Mouse (Mus musculus) forebrain, embryonic 16.5 days (tissue): ENCODE measurements around the gene Tbc1d1. TPM values are rescaled to one million over a fixed set of nuclear protein-coding genes. Genes with fewer than 3 reads are reported as not detected.
A peak's percentile ranks its signal among the peaks of the same experiment; 100 is the strongest.

Source experiments
- ATAC-seq: fragments of 200-750 bp; cut with Nextera tagmentation; 2 replicates; pipeline ENCODE4 v1.8.0; 2017; ENCODE audit warnings: mild to moderate bottlenecking, moderate library complexity
- H3K27ac ChIP-seq: fragments of 300-500 bp; sonication (generic); 2 replicates; pipeline ENCODE4 v1.5.1; 2014; ENCODE audit warnings: low read length, control low read depth
- H3K27me3 ChIP-seq: fragments of 300-500 bp; sonication (generic); replicated peaks from 2 replicates; pipeline ENCODE4 v1.6.1; 2014; ENCODE audit warnings: low read length; ENCODE audit not compliant: control insufficient read depth, insufficient read depth
- H3K36me3 ChIP-seq: fragments of 300-500 bp; sonication (generic); 2 replicates; pipeline ENCODE4 v1.6.1; 2014; ENCODE audit not compliant: control insufficient read depth, insufficient read depth
- H3K4me1 ChIP-seq: fragments of 300-500 bp; sonication (generic); replicated peaks from 2 replicates; pipeline ENCODE4 v1.6.1; 2014; ENCODE audit warnings: low read length; ENCODE audit not compliant: control insufficient read depth, insufficient read depth
- H3K4me2 ChIP-seq: fragments of 300-500 bp; sonication (generic); 2 replicates; pipeline ENCODE4 v1.6.1; 2014; ENCODE audit warnings: mild to moderate bottlenecking, low read length, control low read depth
- H3K4me3 ChIP-seq: fragments of 300-500 bp; sonication (generic); replicated peaks from 2 replicates; pipeline ENCODE4 v1.5.1; 2014; ENCODE audit warnings: mild to moderate bottlenecking, low read length, control low read depth
- H3K9ac ChIP-seq: fragments of 300-500 bp; sonication (generic); replicated peaks from 2 replicates; pipeline ENCODE4 v1.6.1; 2014; ENCODE audit warnings: low read depth, low read length, control low read depth
- H3K9me3 ChIP-seq: fragments of 300-500 bp; sonication (generic); 2 replicates; pipeline ENCODE4 v1.6.1; 2016; ENCODE audit warnings: low read length; ENCODE audit not compliant: control insufficient read depth
- WGBS: fragments of 180-500 bp; shearing (Covaris S2); extraction: QIAGEN DNeasy Blood & Tissue Kit; methylation state at CpG from one replicate; pipeline ENCODE4 v1.1.7; 2014; 5-methylcytosine and 5-hydroxymethylcytosine counted together
- polyA plus RNA-seq: library from polyadenylated mRNA; unstranded; fragments of >200 nt; fragmentation: Nextera tagmentation; extraction: Ambion mirVana; gene quantifications from 2 replicates; pipeline ENCODE4 v1.2.1, GENCODE M21; 2015

The Tbc1d1 gene
- polyA plus RNA-seq, 1 experiment from 2014 or later: 11.5 TPM

DNA sequence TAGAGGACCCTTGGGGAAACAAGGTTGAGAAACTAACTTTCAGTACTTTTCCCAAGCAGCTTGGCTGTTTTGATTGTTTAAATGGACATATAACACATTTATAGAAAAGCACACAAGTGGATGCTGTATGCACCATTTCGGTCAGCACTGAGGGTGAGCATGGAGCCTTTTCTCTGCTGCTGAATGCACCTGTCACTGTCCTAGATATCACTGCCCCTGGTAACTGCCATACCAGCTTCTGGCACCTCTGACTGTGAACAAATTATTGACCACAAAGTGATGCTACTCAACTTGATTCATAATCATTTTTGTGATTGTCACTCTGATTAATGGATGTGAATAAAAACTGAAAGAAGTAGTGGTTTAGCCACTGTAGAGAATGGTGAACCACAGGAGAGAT is 117.4 kb downstream of the Tbc1d1 start:
- no peaks in the 10 kb centered on the region for H3K27me3 ChIP-seq
- H3K36me3 ChIP-seq: no peaks in the 10 kb centered on the region
- WGBS: 95% methylated on average over 1 of the region's 1 CpGs
- no peak overlapping the region for H3K9ac ChIP-seq
- no peak overlapping the region for H3K4me3 ChIP-seq
- H3K4me1 ChIP-seq: no peaks in the 10 kb centered on the region
- H3K27ac ChIP-seq: no peak overlapping the region
- no peaks in the 10 kb centered on the region for H3K9me3 ChIP-seq
- H3K4me2 ChIP-seq: no peak overlapping the region
- ATAC-seq: no peak

DNA sequence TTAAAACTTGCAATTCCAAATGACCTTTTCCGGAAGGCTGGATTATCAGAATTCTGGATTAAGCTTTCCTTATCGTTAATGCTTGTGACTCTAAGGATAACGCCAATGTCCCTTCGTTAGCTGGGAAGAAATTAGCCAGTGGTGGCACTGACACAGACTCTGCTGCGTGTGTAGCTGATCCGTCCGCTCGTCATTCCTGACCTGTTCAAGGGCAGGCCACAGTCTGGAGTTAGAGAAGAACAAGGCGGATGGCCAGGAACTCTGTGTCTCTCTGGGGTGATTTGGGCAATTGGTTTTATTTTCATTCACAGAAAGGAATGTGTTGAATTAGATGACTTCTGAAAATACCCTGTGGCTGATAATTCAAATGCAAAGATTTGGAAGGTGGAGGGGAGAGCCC is 118.2 kb downstream of the Tbc1d1 start:
- Histone ChIP-seq H3K27me3 (no peaks in the 10 kb centered on the region), H3K9me3 (no peaks in the 10 kb centered on the region), H3K27ac (no peak overlapping the region), H3K36me3 (no peaks in the 10 kb centered on the region), H3K4me1 (no peaks in the 10 kb centered on the region), H3K4me2 (no peak overlapping the region), H3K9ac (no peak overlapping the region), H3K4me3 (no peak overlapping the region)
- ATAC-seq: no peak
- WGBS: 71% methylated on average over 9 of the region's 9 CpGs

GRCm38 (mm10) chr5:64274738-64275451 is 118.8 kb downstream of the Tbc1d1 start:
- H3K36me3 ChIP-seq: no peaks in the 10 kb centered on the region
- no peaks in the 10 kb centered on the region for H3K27me3 ChIP-seq
- H3K27ac ChIP-seq: no peak overlapping the region
- H3K9me3 ChIP-seq: no peaks in the 10 kb centered on the region
- H3K4me1 ChIP-seq: no peaks in the 10 kb centered on the region
- no peak overlapping the region for H3K4me2 ChIP-seq
- ATAC-seq: peak; percentile 84
- H3K9ac ChIP-seq: no peak overlapping the region
- no peak overlapping the region for H3K4me3 ChIP-seq
- 29% methylated on average over 17 of the region's 17 CpGs for WGBS

DNA sequence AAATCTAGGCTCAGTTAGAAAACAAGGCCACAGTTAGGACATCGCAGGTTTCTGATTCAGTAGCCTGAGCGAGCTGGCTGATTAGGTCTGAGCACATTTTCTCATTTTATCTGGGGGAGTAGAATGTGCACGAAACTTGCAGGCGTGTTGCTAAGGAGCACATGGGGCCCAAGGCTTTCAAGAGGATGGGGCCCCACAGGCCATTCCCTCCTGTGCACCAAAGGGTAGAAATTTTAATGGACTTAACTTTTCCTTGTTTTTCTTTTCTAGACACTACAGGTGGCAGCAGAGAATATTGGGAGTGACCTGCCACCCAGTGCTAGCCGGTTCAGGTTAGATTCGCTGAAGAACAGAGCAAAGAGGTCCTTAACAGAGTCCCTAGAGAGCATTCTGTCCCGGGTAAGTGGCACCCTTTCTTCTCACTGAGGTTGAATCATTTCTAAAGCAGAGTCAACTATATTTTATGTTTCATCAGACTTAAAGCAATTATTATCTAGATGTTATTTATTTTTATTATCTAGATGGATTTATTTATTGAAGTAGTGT is 121.6 kb downstream of the Tbc1d1 start:
- 92% methylated on average over 7 of the region's 7 CpGs for WGBS
- no peaks in the 10 kb centered on the region for H3K27me3 ChIP-seq
- no peaks in the 10 kb centered on the region for H3K36me3 ChIP-seq
- H3K4me3 ChIP-seq: no peak overlapping the region
- H3K9me3 ChIP-seq: no peaks in the 10 kb centered on the region
- H3K27ac ChIP-seq: no peak overlapping the region
- H3K4me2 ChIP-seq: no peak overlapping the region
- H3K9ac ChIP-seq: no peak overlapping the region
- no peak for ATAC-seq
- no peaks in the 10 kb centered on the region for H3K4me1 ChIP-seq

DNA sequence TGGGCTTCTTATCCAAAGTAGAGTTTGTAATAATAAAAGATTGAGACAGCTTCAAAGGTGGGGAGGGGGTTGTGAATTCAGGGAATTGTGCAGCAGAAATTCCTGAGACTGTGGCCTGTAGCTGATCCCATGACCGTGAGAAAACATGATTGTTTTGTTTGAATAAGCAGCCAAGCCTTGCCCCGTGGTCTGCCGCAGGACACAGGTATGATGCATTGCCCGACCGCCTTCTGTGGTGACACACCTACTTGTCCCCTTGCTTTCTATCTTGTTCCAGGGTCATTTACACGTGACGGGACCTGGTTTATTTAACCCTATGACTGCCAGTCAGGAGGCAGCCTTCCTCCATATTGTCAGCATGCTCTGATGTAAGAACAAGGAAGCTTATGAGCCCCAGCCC is 123.6 kb downstream of the Tbc1d1 start:
- H3K4me3 ChIP-seq: no peak overlapping the region
- no peak overlapping the region for H3K4me2 ChIP-seq
- WGBS: 68% methylated on average over 7 of the region's 7 CpGs
- no peaks in the 10 kb centered on the region for H3K36me3 ChIP-seq
- no peaks in the 10 kb centered on the region for H3K4me1 ChIP-seq
- H3K9me3 ChIP-seq: no peaks in the 10 kb centered on the region
- no peak overlapping the region for H3K27ac ChIP-seq
- no peak overlapping the region for H3K9ac ChIP-seq
- ATAC-seq: no peak
- no peaks in the 10 kb centered on the region for H3K27me3 ChIP-seq

DNA sequence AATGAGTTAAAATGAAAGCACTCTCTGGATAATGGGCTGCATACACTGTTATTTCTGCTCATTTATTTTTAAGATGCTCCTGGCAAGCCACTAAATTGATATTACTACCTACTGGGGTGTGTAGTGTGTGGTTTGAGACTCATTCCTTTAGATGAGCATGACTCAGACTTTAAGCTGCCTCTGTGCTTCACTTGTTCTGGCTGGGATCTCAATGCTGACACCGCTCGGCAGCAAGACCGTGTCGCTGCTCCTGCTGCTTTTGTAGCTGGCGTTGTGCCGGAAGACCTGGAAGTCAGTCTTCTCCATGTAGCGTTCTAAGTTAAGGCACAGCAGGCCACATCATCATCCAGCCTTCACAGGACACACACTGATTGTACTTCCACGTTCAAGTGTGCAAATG is 124.1 kb downstream of the Tbc1d1 start:
- 91% methylated on average over 8 of the region's 8 CpGs for WGBS
- Histone ChIP-seq H3K4me2 (no peak overlapping the region), H3K4me3 (no peak overlapping the region), H3K4me1 (no peaks in the 10 kb centered on the region), H3K27ac (no peak overlapping the region), H3K9ac (no peak overlapping the region), H3K9me3 (no peaks in the 10 kb centered on the region), H3K27me3 (no peaks in the 10 kb centered on the region), H3K36me3 (no peaks in the 10 kb centered on the region)
- ATAC-seq: no peak

- ATAC-seq: no peak
- H3K9me3 ChIP-seq: no peaks in the 10 kb centered on the region
- WGBS: 60% methylated on average over 4 of the region's 4 CpGs
- H3K4me1 ChIP-seq: no peaks in the 10 kb centered on the region
- H3K27me3 ChIP-seq: no peaks in the 10 kb centered on the region
- H3K36me3 ChIP-seq: no peaks in the 10 kb centered on the region
- H3K27ac ChIP-seq: no peak overlapping the region
- H3K4me3 ChIP-seq: no peak overlapping the region
- H3K4me2 ChIP-seq: no peak overlapping the region
- H3K9ac ChIP-seq: no peak overlapping the region
Observed at GRCm38 (mm10) chr5:64280613-64281012, 124.5 kb downstream of the Tbc1d1 start.

DNA sequence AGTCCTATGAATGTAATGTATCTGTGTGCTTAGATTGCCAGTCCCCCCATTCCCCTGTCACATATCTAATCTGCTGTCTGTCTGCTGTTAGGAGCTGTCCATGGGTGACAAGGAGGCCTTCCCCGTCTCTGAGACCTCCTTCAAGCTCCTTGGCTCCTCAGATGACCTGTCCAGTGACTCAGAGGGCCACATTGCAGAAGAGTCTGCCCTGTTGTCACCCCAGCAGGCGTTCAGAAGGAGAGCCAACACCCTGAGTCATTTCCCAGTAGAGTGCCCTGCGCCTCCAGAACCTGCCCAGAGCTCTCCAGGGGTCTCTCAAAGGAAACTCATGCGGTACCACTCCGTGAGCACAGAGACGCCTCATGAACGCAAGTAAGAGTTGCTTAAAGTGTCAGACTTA is 125.6 kb downstream of the Tbc1d1 start:
- WGBS: 93% methylated on average over 7 of the region's 7 CpGs
- Histone ChIP-seq H3K36me3 (no peaks in the 10 kb centered on the region), H3K27ac (no peak overlapping the region)

DNA sequence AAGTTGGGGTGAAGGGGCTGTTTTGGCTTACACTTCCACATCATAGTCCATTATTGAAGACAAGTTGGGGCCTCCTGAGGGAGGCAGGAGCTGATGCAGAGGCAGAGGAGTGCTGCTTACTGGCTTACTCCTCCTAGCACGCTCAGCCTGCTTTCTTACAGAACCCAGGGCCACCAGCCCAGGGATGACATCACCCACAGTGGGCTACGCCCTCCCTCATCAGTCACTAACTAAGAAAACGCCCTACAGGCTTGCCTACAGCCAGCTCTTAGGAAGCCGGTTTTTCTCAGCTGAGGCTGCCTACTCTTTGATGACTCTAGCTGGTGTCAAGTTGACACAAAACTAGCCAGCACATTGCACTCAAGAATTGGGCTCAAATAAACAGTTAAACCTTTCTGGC is 126.5 kb downstream of the Tbc1d1 start:
- Histone ChIP-seq H3K27me3 (no peaks in the 10 kb centered on the region), H3K4me3 (no peak overlapping the region), H3K27ac (no peak overlapping the region), H3K9me3 (no peaks in the 10 kb centered on the region), H3K36me3 (no peaks in the 10 kb centered on the region), H3K4me2 (no peak overlapping the region), H3K4me1 (no peaks in the 10 kb centered on the region), H3K9ac (no peak overlapping the region)
- 67% methylated on average over 4 of the region's 4 CpGs for WGBS
- ATAC-seq: no peak; the same call in 1 of the 2 replicates

More for the DNA sequence above, 125.6 kb downstream of the Tbc1d1 start:
- no peak for ATAC-seq
- Histone ChIP-seq H3K27me3 (no peaks in the 10 kb centered on the region), H3K9ac (no peak overlapping the region), H3K4me3 (no peak overlapping the region), H3K4me2 (no peak overlapping the region), H3K9me3 (no peaks in the 10 kb centered on the region), H3K4me1 (no peaks in the 10 kb centered on the region)
